Mouse (Mus musculus) G1E (cell line): Measurements from ENCODE around the gene Hspa1b.

Experiments used
- CTCF ChIP-seq: IDR thresholded peaks from 2 replicates; pipeline ENCODE4 v1.5.1; 2012; ENCODE audit warnings: low read depth, low read length, inconsistent platforms, mixed read lengths
- GATA1 ChIP-seq: IDR thresholded peaks from 2 replicates; pipeline ENCODE4 v1.6.1; 2012; ENCODE audit warnings: borderline replicate concordance, low read length, inconsistent platforms, mixed read lengths
- POLR2AphosphoS5 ChIP-seq: IDR thresholded peaks from 2 replicates; pipeline ENCODE4 v1.6.1; 2012; ENCODE audit warnings: low read depth, low read length, inconsistent platforms; ENCODE audit not compliant: insufficient replicate concordance
- TAL1 ChIP-seq: conservative IDR thresholded peaks from 2 replicates; pipeline ENCODE4 v1.6.1; 2012; ENCODE audit warnings: low read depth, low read length, inconsistent platforms, mixed read lengths

DNA sequence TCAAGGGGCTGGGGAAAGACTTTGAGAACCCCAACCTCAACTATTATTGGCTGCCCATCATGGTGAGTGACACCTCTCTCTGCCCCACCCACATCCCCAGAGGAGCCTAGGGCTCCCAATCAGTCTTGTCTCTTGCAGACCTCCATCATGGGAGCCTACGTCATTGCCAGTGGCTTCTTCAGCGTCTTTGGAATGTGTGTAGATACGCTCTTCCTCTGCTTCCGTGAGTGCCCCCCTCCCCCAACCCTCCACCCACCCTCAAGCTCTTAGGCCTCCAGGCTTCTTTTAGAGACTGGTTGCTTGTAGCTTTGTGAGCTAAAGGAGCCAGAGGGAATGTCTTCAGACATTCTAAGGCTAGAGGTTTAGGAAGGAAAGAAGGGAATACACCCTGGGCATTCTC lies 30.2 kb downstream of the Hspa1b start:
- no peak for TF ChIP-seq CTCF
- no peak for TF ChIP-seq POLR2AphosphoS5
- no peak for TF ChIP-seq TAL1
- no peak for TF ChIP-seq GATA1
